Mouse (Mus musculus) kidney, adult 9 months (tissue): ENCODE measurements around the gene Rasa3.

Source experiments
- DNase-seq: peaks from one replicate; pipeline ENCODE4 v3.0.0; 2022

Gene Rasa3

DNA sequence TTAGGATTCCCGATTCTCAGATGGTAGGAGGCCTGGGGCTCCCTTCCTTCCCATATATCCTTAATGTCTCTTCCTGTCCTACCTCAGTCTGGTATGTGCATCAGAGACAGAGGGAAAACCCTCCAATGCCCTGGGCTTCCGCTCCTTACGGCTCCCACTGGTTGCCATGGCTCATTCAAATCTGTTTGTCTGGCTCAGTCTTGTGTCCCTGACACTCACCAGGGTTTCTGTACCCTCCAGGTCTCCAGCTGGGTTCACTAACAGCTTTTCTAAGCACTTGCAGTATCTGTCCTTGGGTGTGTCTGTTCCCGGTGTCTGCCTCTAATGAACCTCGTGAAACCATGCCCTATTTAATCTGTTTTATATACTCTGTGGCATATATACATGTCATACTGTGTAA, 135.9 kb downstream of the Rasa3 start:
- DNase-seq: no peak

DNA sequence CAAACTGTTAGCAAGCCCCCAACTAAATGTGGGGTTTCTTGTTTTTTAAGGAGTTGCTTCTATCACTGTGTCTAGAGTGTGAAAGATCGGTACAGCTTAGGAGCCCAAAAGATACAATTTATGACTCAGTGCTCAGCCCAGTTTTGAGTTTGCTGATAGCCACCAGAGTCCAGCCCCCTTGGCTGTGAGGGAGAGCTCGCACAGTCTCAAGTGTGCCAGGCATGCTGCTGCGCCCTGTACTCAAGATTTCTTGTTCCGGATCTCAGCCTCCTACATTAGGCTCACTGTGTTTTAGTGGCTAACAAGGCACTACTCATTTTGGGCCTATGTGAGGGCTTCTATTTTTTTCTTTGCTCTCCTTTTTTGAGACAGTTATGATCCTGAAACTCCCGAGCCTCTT, 137.3 kb downstream of the Rasa3 start:
- DNase-seq: no peak

DNA sequence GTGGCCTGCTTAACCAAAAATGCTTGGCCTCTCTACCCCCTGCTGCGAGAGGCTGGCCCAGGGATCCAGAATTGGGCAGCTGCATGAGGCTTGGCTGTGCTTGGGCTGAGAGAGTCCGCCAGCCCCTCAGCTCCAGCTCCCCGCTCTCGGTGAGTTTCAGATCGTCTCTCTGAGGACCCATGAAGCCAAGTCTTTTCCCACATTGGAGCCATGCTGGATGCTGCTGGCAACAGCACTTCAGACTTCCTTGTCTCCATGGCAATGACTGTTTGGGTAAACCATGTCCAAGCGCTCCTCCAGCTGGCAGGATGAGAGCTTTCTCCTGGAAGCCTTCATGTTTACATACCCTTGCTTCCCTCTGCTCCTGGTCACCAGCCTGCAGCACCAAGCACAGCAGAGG, 138.6 kb downstream of the Rasa3 start:
- peak; percentile 76 for DNase-seq

DNA sequence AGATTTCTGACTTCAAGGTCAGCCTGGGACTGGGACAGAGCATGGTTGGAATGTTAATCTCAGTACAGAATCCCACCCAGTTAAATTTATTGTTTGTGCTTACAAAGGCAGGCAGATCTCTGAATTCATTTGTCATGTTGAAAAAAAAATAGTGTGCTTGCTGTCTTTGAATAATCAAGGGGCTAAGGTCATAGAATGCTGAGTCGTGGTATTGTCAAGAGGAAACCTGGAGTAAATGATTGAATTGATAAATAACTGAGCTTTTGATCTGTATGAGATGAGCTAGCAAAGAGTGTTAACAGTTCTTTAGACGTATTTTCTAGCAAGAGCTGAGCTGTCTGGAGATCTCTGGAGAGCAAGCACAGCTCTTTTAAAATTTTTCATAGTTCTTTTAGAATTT, 140.3 kb downstream of the Rasa3 start:
- DNase-seq: peak; percentile 65

DNA sequence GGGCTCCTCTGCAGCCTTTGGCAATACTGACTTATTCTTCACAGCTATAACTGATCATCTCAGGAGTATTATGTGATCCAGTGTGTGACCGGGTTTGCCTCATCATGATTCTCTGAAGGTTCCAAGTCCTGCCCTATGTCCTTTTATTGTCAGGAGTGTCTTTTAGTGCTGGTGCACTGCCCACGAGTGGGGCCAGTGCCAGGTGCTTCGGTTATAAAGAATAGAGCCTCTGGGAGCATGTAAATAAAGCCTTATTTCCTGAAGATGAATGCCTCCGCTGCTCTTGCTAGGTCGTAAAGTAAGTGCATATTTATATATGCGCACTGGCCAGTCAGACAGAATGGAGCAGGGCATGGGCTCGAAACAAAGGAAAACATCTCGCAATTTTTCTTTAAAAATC, 144.3 kb downstream of the Rasa3 start:
- DNase-seq: no peak

DNA sequence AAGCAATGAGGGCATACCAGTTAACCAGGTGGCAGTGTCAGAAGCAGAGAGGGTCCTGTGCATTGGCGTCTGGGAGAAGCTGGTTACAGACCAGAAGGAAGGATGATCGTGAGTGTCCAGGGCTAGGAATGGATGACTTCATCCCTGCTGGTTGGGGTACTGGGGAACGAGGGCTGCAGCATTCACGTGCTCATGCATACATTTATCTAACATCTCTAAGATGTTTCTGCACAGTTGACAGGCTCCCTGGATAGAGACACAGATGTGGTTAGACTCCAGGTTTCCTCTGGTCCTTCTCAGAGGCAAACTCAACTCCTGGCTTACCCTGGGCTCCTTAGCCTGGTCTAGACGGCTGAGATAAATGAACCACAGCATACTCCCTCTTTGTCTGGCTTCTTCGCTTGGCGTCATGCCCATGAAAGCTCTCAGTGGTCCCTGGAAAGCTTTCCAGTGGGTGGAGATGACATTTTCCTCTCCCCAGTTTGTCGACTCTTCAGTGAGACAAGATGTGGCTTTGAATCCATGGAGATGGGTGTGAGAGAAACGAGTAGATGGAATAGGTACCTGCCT, 145.7 kb downstream of the Rasa3 start:
- no peak for DNase-seq

DNA sequence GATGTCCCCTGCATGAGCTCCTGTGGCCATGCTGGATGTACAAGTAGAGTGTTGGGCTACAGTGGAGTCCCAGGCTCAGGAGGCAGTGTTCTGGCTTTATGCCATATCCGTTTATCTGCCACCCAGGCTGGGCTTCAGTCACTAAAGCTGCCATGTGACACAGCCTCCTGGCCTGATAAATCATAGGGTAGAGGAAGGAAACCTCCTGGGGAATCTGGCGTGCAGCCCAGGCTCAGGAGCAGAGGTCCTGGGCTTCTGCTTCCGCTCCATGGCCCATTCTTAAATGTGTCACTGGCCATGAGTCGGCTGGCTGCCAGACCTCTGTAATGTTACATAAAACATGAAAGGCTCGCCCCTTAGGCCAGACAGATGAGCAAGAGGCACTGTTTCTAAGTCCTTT, 146.5 kb downstream of the Rasa3 start:
- peak; percentile 99 for DNase-seq

DNA sequence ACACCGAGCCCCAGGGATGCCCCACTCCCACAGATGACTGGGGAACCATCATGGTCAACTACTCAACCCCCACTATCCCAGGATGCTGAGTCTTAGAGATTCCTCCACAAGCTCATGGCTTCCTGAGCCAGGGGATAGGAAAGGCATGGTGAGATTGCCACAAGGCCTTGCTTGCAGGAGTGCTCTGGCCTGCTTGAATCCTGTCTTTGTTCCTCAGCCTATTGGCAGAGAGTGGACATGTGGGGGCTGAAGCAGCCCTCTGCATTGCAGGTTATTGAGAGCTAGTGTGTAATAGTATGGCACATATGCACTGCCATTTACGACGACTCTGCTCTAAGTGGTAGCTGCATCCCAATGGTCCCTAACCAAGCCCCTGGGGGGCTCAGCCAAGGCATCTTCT, 147.0 kb downstream of the Rasa3 start:
- no peak for DNase-seq

DNA sequence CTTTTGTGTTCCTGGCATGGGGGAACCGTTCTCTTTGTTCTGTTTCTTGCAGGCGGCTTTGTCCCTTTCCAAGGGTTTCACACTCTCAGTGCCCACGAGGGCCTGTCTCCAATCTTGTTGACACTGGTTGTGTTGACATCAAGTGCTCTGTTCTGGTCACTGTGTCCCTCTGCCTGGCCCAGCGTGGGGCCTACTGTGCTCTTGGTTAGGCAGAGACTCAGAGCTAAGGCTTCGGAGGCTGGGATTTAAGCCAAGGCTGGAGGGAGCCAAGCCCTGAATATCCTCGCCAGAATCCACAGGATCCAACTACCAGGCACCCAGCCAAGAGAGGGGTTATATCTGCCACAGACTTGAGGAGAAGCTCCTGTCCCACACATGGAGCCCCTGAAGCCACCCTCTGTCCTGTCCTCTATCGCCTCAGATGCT, 147.5 kb downstream of the Rasa3 start:
- peak; percentile 92 for DNase-seq

DNA sequence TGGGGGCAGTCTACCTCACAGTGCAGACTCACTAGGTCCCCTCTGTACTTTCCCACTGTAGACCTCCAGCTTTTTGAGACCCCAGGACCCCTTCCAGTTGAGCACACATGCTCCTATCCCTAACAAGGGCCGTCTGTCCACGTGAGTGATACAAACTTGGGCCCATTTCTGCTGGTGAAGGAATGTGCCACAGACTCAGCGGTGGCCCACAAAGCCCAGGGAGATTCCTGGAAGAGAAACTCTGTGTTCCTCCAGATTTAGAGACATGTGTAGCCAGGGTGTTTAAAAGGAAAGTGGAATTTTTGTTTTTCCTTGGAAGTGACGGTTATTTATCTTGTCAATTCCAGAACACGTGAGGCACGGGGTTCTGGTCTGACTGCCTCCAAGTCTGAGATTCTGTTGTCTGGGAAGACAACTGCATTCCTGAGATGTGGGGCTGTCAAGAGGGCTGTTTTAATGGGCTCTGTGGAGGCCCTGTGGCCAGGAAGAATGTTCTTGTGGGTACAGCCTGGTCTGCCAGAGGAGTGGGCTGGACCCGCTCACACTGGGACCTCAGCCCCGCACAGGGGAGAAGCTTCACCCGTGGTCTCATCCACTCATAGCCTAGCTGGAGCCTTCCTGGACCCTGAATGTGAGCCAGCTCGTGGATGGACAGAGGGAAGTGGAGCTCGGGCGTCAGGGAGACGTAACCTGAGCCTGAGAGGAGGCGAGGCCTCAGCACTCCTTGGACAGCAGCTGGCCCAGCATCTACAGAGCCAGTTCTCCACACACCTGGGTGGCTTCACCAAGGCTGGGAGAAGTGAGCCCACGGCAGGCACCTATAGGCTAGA, 148.2 kb downstream of the Rasa3 start:
- DNase-seq: peak; percentile 63

DNA sequence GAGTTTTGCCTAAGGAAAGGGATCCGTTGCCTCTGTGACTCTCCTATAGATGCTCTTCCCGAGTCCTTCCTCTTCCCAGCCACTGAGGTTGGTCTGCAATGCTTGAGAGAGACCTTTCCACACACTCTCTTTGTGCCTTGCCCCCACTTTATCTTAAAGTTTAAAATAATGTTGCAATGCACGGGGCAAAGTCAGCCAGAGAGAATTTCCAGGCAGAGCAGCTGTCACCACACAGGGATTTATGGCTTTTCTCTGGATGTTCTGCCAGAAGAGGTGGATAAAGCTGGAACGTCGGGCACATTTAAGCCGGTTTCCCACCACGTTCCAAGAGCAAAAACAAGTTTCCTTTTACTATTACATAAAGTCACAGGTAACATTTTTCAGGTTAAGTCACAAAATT, 156.0 kb downstream of the Rasa3 start:
- no peak for DNase-seq

DNA sequence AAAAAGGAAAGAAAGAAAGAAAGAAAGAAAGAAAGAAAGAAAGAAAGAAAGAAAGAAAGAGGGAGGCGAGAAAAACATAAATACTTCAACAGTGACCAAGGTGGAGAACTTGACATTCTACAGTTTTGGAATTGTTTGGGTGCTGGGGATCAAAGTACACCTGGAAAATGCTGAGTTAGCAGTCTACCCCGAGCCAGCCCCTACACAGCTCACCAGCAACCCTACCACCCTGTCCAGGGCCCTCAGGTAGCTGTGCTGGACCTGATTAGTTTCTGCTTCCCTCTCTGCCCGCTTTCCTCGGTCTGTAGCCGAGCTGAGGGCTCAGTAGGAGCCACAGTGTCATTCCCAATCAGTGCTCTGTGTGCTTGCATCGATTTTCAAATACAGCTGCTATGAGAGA, 157.1 kb downstream of the Rasa3 start:
- DNase-seq: peak; percentile 48

DNA sequence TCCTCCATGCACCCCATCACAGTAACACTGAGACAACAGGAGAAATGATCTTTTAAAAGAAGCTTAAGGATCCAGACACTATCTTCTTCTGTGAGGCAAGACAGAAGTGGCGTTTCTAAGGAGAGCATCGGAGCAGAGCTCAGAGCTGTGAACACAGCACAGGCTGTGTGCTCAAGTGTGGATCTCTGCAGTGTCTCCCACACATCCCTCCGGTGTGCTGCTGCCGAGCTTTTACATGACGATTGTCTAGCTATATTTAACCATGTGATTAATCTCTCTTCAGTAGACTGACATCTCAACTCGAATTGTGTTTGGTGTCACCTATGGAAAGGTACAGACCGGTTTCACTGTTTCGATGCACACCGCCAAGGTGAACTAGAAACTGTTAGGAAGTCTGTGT, 157.9 kb downstream of the Rasa3 start:
- no peak for DNase-seq

DNA sequence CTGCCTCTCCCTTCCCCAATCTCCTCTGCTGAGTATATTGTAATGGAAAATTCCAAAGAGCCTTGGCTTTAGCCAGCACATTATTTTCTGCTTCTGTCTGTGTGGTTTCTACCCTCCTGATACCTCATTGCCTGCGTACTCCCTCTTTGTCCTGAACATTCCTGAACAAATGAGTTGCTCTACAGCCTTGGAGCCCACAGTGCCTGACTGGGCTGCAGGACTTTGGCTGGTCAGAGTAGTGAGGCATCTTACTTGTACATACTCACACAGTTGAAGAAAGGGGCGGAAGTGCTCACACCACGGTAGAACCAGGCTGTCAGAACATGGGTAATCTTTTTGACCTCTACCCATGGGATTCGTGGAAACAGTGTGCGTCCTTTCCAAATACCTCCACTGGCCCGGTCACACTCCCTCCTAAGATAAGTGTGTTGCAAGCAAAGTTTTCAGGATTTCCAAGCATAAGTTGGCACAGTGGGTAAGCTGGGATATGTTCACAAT, 160.1 kb downstream of the Rasa3 start:
- DNase-seq: no peak
